Mouse (Mus musculus) midbrain, postnatal 0 days (tissue): ENCODE data around the gene Tmem87a. TPM values are rescaled to one million over a fixed set of nuclear protein-coding genes. Genes with fewer than 3 reads are reported as not detected.

Experiments used
- ATAC-seq: fragments of 200-750 bp; cut with Nextera tagmentation; 2 replicates; pipeline ENCODE4 v1.8.0; 2017; ENCODE audit warnings: moderate number of reproducible peaks, mild to moderate bottlenecking, moderate TSS enrichment, moderate library complexity; ENCODE audit not compliant: low FRiP score
- DNase-seq: peaks from one replicate; pipeline ENCODE4 v3.0.0-alpha.2; 2015; ENCODE audit warnings: low spot score
- H3K27ac ChIP-seq: fragments of 300-500 bp; sonication (generic); 2 replicates; pipeline ENCODE4 v1.5.1; 2014; ENCODE audit warnings: low read depth, mild to moderate bottlenecking, low read length, mixed read lengths
- H3K27me3 ChIP-seq: fragments of 300-500 bp; sonication (generic); 2 replicates; pipeline ENCODE4 v1.6.1; 2014; ENCODE audit warnings: low read length, control low read depth, mixed read lengths; ENCODE audit not compliant: insufficient read depth
- H3K36me3 ChIP-seq: fragments of 300-500 bp; sonication (generic); 2 replicates; pipeline ENCODE4 v1.6.1; 2014; ENCODE audit warnings: low read length, control low read depth, mixed read lengths; ENCODE audit not compliant: insufficient read depth
- H3K4me1 ChIP-seq: fragments of 300-500 bp; sonication (generic); 2 replicates; pipeline ENCODE4 v1.6.1; 2014; ENCODE audit warnings: mild to moderate bottlenecking, control low read depth, antibody characterized with exemption, low read length, mixed read lengths; ENCODE audit not compliant: insufficient read depth
- H3K4me2 ChIP-seq: fragments of 300-500 bp; sonication (generic); 2 replicates; pipeline ENCODE4 v1.6.1; 2014; ENCODE audit warnings: low read depth, mild to moderate bottlenecking, low read length, mixed read lengths; ENCODE audit not compliant: poor library complexity, severe bottlenecking
- H3K4me3 ChIP-seq: fragments of 300-500 bp; sonication (generic); 2 replicates; pipeline ENCODE4 v1.5.1; 2014; ENCODE audit warnings: low read depth, mild to moderate bottlenecking, low read length, moderate library complexity
- H3K9ac ChIP-seq: fragments of 300-500 bp; sonication (generic); replicated peaks from 2 replicates; pipeline ENCODE4 v1.6.1; 2014; ENCODE audit warnings: mild to moderate bottlenecking, low read length, moderate library complexity, mixed read lengths; ENCODE audit not compliant: poor library complexity, severe bottlenecking
- H3K9me3 ChIP-seq: fragments of 300-500 bp; sonication (generic); 2 replicates; pipeline ENCODE4 v1.6.1; 2016; ENCODE audit warnings: low read length, control low read depth
- CTCF ChIP-seq: IDR thresholded peaks from 2 replicates; pipeline ENCODE4 v1.5.1; 2016; ENCODE audit warnings: antibody characterized with exemption, mild to moderate bottlenecking
- WGBS: fragments of 180-500 bp; shearing (Covaris S2); extraction: QIAGEN DNeasy Blood & Tissue Kit; methylation state at CpG from one replicate; pipeline ENCODE4 v1.1.7; 2014; 5-methylcytosine and 5-hydroxymethylcytosine counted together
- polyA plus RNA-seq: library from polyadenylated mRNA; unstranded; fragments of >200 nt; fragmentation: Nextera tagmentation; extraction: Ambion mirVana; gene quantifications from 2 replicates; pipeline ENCODE4 v1.2.1, GENCODE M21; 2015
- total RNA-seq: library from RNA; depleted of rRNA; stranded (reverse); fragments of >200 nt; gene quantifications from 2 replicates; pipeline ENCODE4 v1.2.3, GENCODE M21; 2014

Gene Tmem87a
- total and polyA plus RNA-seq, 2 experiments from 2014 or later: 8.2 to 28.6 TPM

GRCm38 (mm10) chr2:120402813-120403212 lies 1.1 kb downstream of the Tmem87a start:
- Histone ChIP-seq H3K27ac (no peak overlapping the region), H3K9me3 (no peaks in the 10 kb centered on the region), H3K36me3 (no peaks in the 10 kb centered on the region), H3K4me3 (peak overlapping the region; percentile 54; the same call in 1 of the 2 replicates), H3K4me2 (peak overlapping the region; percentile 57), H3K4me1 (peaks cover 3% of the 10 kb centered on the region; the same call in 1 of the 2 replicates), H3K9ac (peak overlapping the region; percentile 71; the same call in 1 of the 2 replicates), H3K27me3 (no peaks in the 10 kb centered on the region)
- no peak for ATAC-seq
- no peak for TF ChIP-seq CTCF
- WGBS: 63% methylated on average over 3 of the region's 3 CpGs
- DNase-seq: no peak

GRCm38 (mm10) chr2:120397951-120398350 lies 6.0 kb downstream of the Tmem87a start:
- H3K9ac ChIP-seq: no peak overlapping the region
- H3K27ac ChIP-seq: no peak overlapping the region
- TF ChIP-seq CTCF: no peak
- peaks cover 18% of the 10 kb centered on the region for H3K36me3 ChIP-seq
- no peak overlapping the region for H3K4me2 ChIP-seq
- DNase-seq (no peak), ATAC-seq (no peak)
- H3K4me1 ChIP-seq: peaks cover 3% of the 10 kb centered on the region; the same call in 1 of the 2 replicates
- H3K9me3 ChIP-seq: no peaks in the 10 kb centered on the region
- H3K4me3 ChIP-seq: no peak overlapping the region
- no peaks in the 10 kb centered on the region for H3K27me3 ChIP-seq
- 95% methylated on average over 1 of the region's 1 CpGs for WGBS

GRCm38 (mm10) chr2:120392406-120392805 lies 11.5 kb downstream of the Tmem87a start:
- no peak for TF ChIP-seq CTCF
- H3K9me3 ChIP-seq: no peaks in the 10 kb centered on the region
- no peak overlapping the region for H3K4me2 ChIP-seq
- H3K36me3 ChIP-seq: peaks cover 49% of the 10 kb centered on the region
- no peak for DNase-seq
- no peak overlapping the region for H3K9ac ChIP-seq
- H3K27ac ChIP-seq: no peak overlapping the region
- ATAC-seq: no peak
- no peaks in the 10 kb centered on the region for H3K27me3 ChIP-seq
- no peaks in the 10 kb centered on the region for H3K4me1 ChIP-seq
- no peak overlapping the region for H3K4me3 ChIP-seq

GRCm38 (mm10) chr2:120390934-120391333 lies 13.0 kb downstream of the Tmem87a start:
- no peaks in the 10 kb centered on the region for H3K27me3 ChIP-seq
- peaks cover 41% of the 10 kb centered on the region for H3K36me3 ChIP-seq
- WGBS: 98% methylated on average over 1 of the region's 1 CpGs
- no peak overlapping the region for H3K4me3 ChIP-seq
- no peak for TF ChIP-seq CTCF
- H3K4me1 ChIP-seq: no peaks in the 10 kb centered on the region
- no peak overlapping the region for H3K4me2 ChIP-seq
- DNase-seq (no peak), ATAC-seq (no peak)
- H3K27ac ChIP-seq: no peak overlapping the region
- H3K9ac ChIP-seq: no peak overlapping the region
- H3K9me3 ChIP-seq: no peaks in the 10 kb centered on the region

GRCm38 (mm10) chr2:120389376-120389775 lies 14.5 kb downstream of the Tmem87a start:
- Histone ChIP-seq H3K9ac (no peak overlapping the region), H3K27me3 (no peaks in the 10 kb centered on the region), H3K4me1 (no peaks in the 10 kb centered on the region), H3K27ac (no peak overlapping the region), H3K4me3 (no peak overlapping the region), H3K36me3 (peaks cover 42% of the 10 kb centered on the region), H3K9me3 (no peaks in the 10 kb centered on the region), H3K4me2 (no peak overlapping the region)
- ATAC-seq (no peak), DNase-seq (no peak)
- 94% methylated on average over 3 of the region's 3 CpGs for WGBS
- no peak for TF ChIP-seq CTCF

GRCm38 (mm10) chr2:120387291-120387690 lies 16.6 kb downstream of the Tmem87a start:
- ATAC-seq (no peak), DNase-seq (no peak)
- Histone ChIP-seq H3K9me3 (no peaks in the 10 kb centered on the region), H3K4me3 (no peak overlapping the region), H3K9ac (no peak overlapping the region), H3K36me3 (peaks cover 40% of the 10 kb centered on the region), H3K4me2 (no peak overlapping the region), H3K27me3 (no peaks in the 10 kb centered on the region), H3K4me1 (no peaks in the 10 kb centered on the region), H3K27ac (no peak overlapping the region)
- 98% methylated on average over 1 of the region's 1 CpGs for WGBS
- no peak for TF ChIP-seq CTCF
